Mouse (Mus musculus) urinary bladder, postnatal 25 days (tissue): ENCODE results near the gene Phldb2.
A peak's percentile ranks its signal among the peaks of the same experiment; 100 is the strongest.

Experiments used
- DNase-seq: peaks from one replicate; pipeline ENCODE4 v3.0.0; 2022; ENCODE audit warnings: low spot score

The Phldb2 gene

GRCm38 (mm10) chr16:45892928-45893327 lies 60.5 kb downstream of the Phldb2 start:
- no peak for DNase-seq

GRCm38 (mm10) chr16:45890471-45891200 lies 62.8 kb downstream of the Phldb2 start:
- DNase-seq: no peak

GRCm38 (mm10) chr16:45889636-45890035 lies 63.8 kb downstream of the Phldb2 start:
- DNase-seq: no peak

DNA sequence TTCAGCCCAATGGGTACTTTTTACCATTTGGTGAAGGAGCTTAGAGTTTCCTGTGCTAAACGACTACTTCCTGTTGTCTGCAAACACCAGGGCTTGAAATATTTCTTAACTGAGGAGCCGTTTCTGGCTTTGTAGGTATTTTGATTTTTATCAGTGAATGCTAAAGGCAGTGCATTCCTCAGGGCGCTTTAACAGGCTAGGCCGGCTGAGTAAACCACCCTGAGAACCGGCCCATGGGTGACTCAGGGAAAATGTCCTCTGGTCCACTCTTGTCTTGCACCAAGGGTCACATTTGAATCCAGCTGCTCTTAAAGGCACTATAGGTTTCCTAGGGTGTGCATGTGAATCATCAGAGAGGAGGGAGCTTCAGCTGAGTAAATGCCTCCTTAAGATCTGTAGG lies 66.8 kb downstream of the Phldb2 start:
- DNase-seq: peak; percentile 21

GRCm38 (mm10) chr16:45884194-45884593 lies 69.2 kb downstream of the Phldb2 start:
- no peak for DNase-seq

DNA sequence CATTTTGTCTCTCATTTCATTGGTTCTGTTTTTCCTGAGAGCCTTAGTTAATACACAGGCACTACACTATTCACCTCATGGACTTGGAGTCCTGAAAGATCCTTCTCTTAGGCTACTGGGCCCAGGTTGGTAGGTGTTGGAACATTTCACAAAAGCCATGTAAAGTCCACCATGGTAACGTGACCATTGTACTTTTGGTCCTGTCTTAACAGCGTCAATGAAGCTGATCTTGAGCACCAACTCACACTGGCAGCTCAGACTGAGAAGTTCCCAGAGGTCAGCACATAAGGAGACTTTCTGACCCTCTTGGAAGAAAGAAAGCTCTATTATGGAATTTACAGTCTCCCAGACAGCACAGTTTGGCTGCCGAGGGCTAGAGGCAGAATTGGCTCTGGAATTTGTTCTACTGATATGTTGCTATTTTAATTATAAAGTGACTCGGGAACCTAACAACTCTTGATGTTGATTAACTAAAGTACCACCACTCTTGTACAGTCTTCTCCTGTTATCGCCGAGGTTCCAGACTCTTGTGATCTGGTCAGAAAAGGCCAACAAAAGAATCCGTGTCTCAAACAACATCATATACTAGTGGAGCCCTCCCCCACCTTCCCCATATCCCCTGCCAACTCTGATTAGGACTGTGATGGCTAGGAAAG lies 72.1 kb downstream of the Phldb2 start:
- no peak for DNase-seq

DNA sequence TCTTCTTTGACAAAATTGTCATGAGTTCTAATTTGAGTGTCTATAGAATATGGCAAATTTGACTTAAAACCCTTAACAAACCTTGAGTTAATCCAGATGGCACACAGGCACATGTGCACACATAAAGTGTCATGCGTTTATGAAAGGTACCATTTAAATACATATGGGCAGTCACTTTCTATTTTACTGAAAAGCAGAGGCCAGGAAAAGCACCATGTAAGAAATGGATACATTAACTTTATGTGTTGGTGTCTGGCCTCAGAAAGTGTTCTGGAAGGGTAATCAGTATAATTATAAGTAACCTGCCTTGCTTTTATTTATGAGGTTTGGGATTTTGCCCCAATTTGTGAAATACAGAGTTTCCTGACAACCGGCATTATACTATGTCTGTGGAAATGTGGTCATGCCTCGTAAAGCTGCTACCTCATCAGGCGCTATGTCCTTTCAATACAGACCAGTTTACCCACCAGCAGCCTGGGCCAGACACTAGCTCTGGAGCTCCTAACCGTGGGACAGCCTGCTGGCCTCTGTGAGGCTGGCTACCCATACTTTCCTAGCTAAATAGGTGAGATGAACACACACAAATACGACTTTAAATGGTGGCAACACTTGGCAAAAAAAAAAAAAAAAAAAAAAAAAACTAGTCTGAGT lies 73.2 kb downstream of the Phldb2 start:
- no peak for DNase-seq

GRCm38 (mm10) chr16:45877739-45878138 lies 75.7 kb downstream of the Phldb2 start:
- no peak for DNase-seq

GRCm38 (mm10) chr16:45877171-45877570 lies 76.2 kb downstream of the Phldb2 start:
- DNase-seq: no peak

DNA sequence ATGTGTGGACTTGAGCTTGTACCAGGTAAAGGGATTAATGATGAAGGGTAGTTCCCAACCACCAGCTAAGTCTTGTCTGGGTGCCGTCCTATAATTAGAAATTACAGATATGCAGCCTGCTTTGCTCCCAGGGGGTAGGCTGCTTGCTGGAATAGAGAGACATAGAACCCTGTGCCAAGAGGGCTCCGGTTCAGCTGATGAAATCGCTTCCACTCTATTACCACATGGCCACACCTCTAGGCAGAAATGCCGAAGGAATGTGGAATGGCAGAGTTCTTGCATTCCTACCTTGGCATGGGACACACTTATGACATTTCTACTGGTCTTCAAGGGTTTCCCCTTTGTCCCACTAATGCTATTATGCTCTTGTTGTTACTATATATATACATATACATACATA lies 80.0 kb downstream of the Phldb2 start:
- peak; percentile 16 for DNase-seq

- DNase-seq: no peak
Measured at GRCm38 (mm10) chr16:45871286-45871976, 82.0 kb downstream of the Phldb2 start.

- DNase-seq: no peak
Measured at GRCm38 (mm10) chr16:45870651-45871050, 82.7 kb downstream of the Phldb2 start.

GRCm38 (mm10) chr16:45869044-45869443 lies 84.4 kb downstream of the Phldb2 start:
- no peak for DNase-seq

GRCm38 (mm10) chr16:45857277-45857863 lies 96.0 kb downstream of the Phldb2 start:
- no peak for DNase-seq

DNA sequence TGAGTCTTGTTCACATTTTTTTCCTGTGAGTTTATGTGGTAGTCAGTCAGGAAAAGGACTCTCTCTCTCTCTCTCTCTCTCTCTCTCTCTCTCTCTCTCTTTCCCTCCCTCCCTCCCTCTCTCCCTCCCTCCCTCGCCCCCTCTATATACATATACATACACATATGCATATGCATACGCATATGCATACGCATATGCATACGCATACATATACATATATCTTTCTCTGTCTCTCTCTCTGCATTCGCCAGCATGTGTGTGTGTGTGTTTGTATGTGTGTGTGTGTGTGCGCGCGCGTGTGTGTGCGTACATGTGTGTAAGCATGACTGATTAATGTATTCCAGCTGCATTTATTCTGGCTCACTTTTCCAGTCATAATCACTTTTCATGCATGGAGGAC lies 98.9 kb downstream of the Phldb2 start:
- DNase-seq: no peak

GRCm38 (mm10) chr16:45849045-45849444 lies 104.4 kb downstream of the Phldb2 start:
- DNase-seq: no peak

- no peak for DNase-seq
Measured at GRCm38 (mm10) chr16:45844875-45845274, 108.5 kb downstream of the Phldb2 start.

DNA sequence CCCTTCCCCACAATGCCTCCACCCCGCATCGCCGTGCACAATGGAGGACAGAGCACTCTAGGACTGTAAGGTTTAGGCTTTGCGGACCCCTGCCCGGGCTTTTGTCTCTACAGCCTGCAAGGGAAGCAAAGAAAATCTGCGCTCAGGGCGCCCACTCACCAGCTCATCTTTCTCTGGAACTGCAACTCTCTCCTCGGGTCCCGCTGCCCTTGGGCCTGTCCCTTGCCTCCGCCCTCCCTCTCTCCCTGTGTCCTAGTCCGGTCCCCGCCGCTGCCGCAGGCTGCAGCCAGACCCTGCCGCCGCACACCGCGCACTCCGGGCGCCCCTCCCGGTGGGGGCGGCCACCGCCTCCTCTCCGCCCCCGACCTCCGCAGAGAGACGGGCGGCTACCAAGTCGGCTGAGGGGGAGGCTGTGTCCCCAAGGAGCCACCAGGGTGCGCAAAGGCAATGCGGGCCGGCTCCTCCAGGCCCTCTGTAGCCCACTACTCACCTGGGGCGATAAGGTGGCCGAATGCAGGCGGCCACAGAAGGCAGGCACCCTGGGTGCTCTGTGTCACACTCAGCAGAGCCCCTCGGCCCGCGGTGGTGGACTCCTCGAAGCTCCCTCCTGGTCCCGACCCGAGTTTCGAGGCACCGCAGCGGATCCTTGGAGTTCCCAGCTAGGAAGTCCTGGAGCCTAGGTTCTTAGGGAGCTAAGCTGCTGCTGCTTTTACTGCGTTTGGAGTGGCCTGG lies 109.2 kb downstream of the Phldb2 start:
- DNase-seq: peak; percentile 76

DNA sequence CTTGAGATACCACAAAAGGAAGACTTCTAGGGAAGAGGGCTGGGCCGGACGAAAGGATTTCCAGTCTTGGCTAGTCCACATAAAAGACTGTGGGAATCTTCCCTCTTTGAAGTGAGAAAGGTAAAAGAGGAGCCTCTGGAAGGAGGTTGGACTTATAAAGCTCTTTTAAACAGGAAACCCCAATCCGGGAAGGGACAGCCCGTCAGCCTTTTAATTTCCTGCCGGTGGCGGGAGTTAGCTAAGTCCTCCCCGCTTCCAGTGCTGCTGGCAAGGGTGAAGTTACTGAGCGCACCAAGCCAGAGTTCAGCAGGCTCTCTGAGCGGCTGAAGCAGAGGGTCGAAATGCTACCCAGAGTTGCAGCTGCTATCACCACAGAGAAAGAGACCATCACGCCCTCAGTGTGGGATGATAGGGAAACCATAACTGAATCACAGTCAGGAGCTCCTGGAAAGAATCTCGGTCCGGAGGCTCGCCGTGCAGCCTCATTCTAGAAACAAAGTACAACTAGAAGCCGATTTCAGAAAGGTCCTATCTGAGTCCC lies 110.0 kb downstream of the Phldb2 start:
- peak; percentile 39 for DNase-seq

DNA sequence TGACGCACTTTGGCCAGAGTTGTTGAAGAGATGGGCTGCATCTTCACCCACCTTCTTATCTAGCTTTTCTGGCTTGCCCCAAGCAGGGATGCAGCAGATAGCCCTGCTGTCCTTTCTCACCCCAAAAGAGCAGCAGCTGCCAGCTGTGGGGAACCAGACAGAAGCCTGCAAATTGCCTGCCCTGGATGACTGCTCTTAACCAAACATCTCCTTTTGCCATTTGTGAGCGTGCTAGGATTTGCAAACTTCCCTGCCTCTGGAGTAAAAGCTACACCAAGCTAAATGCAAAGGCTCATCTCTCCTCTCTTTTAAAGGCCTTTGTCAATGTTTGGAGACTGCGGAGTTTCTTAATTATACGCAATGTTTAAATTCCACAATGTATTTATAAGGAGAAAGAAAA lies 111.0 kb downstream of the Phldb2 start:
- no peak for DNase-seq

DNA sequence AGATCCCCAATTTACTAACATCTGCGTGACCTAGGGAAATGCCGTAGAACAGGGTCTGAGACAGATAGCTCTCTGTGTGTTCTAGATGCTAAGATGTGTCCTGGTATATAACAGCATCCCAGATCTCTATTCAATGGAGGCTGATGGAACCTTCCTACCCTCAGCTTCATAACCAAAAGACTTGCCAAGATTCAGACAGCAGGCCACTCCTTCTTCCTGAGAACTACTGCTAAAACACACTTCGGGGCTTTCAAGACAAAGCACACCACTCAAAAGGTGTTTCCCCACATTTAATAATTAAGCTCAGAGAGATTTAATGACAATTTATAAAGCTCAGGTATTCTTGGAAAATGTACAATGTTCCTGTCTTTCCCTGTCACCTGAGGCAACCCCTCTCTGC lies 111.6 kb downstream of the Phldb2 start:
- no peak for DNase-seq
